Mouse (Mus musculus): ENCODE data around the gene Arhgap42. TPM values are rescaled to one million over a fixed set of nuclear protein-coding genes. Genes with fewer than 3 reads are reported as not detected.

The Arhgap42 gene
- total RNA-seq, 2 experiments from 2014 or later, result 7.2 to 7.3 TPM

GRCm38 (mm10) chr9:9144301-9145121 lies 94.4 kb downstream of the Arhgap42 start:
- no peak for DNase-seq (ENCODE audit: low spot score in 2 of 2)

- DNase-seq (ENCODE audit: low spot score in 2 of 2), result no peak
These were observed 95.8 kb downstream of the Arhgap42 start for GRCm38 (mm10) chr9:9143102-9143501.

- no peak for DNase-seq (ENCODE audit: low spot score in 2 of 2)
These were observed 96.3 kb downstream of the Arhgap42 start for GRCm38 (mm10) chr9:9142561-9142960.

GRCm38 (mm10) chr9:9142144-9142543 lies 96.8 kb downstream of the Arhgap42 start:
- DNase-seq (ENCODE audit: low spot score in 2 of 2), result no peak

- no peak for DNase-seq (ENCODE audit: low spot score in 2 of 2)
These were observed 109.8 kb downstream of the Arhgap42 start for GRCm38 (mm10) chr9:9128996-9129694.

GRCm38 (mm10) chr9:9127041-9127755 lies 111.7 kb downstream of the Arhgap42 start:
- DNase-seq (ENCODE audit: low spot score in 2 of 2), result no peak

GRCm38 (mm10) chr9:9124156-9124555 lies 114.7 kb downstream of the Arhgap42 start:
- DNase-seq (ENCODE audit: low spot score in 2 of 2), result no peak

GRCm38 (mm10) chr9:9114266-9114665 lies 124.6 kb downstream of the Arhgap42 start:
- no peak for DNase-seq (ENCODE audit: low spot score in 2 of 2)

- no peak for DNase-seq (ENCODE audit: low spot score in 2 of 2)
These were observed 125.1 kb downstream of the Arhgap42 start for GRCm38 (mm10) chr9:9113847-9114246.

GRCm38 (mm10) chr9:9112921-9113320 lies 126.0 kb downstream of the Arhgap42 start:
- no peak for DNase-seq (ENCODE audit: low spot score in 2 of 2)

GRCm38 (mm10) chr9:9107697-9108096 lies 131.2 kb downstream of the Arhgap42 start:
- DNase-seq (ENCODE audit: low spot score in 2 of 2), result no peak

- DNase-seq (ENCODE audit: low spot score in 2 of 2), result no peak
These were observed 134.1 kb downstream of the Arhgap42 start for GRCm38 (mm10) chr9:9104761-9105160.

GRCm38 (mm10) chr9:9102158-9102514 lies 136.8 kb downstream of the Arhgap42 start:
- DNase-seq (ENCODE audit: low spot score in 2 of 2), result no peak

- DNase-seq (ENCODE audit: low spot score in 2 of 2), result peak in 1 of 2 experiments; percentile 34
These were observed 137.3 kb downstream of the Arhgap42 start for GRCm38 (mm10) chr9:9101482-9102157.

- DNase-seq (ENCODE audit: low spot score in 2 of 2), result no peak
These were observed 137.8 kb downstream of the Arhgap42 start for GRCm38 (mm10) chr9:9101055-9101454.

- DNase-seq (ENCODE audit: low spot score in 2 of 2), result no peak
These were observed 141.1 kb downstream of the Arhgap42 start for GRCm38 (mm10) chr9:9097835-9098234.

- DNase-seq (ENCODE audit: low spot score in 2 of 2), result no peak
These were observed 142.1 kb downstream of the Arhgap42 start for GRCm38 (mm10) chr9:9096761-9097160.

- DNase-seq (ENCODE audit: low spot score in 2 of 2), result no peak
These were observed 145.8 kb downstream of the Arhgap42 start for GRCm38 (mm10) chr9:9093096-9093495.

GRCm38 (mm10) chr9:9083441-9083840 lies 155.5 kb downstream of the Arhgap42 start:
- DNase-seq (ENCODE audit: low spot score in 2 of 2), result no peak

GRCm38 (mm10) chr9:9052920-9053319 lies 186.0 kb downstream of the Arhgap42 start:
- no peak for DNase-seq (ENCODE audit: low spot score in 2 of 2)

- peak in 1 of 2 experiments; percentile 61 for DNase-seq (ENCODE audit: low spot score in 2 of 2)
These were observed 187.7 kb downstream of the Arhgap42 start for GRCm38 (mm10) chr9:9051184-9051583.
